Mouse (Mus musculus): ENCODE data around the gene Sun2. TPM values are rescaled to one million over a fixed set of nuclear protein-coding genes. Genes with fewer than 3 reads are reported as not detected.

The Sun2 gene
- polyA plus RNA-seq, 1 experiment, result 49.2 TPM

GRCm38 (mm10) chr15:79720796-79721195, 21.5 kb downstream of the Sun2 start:
- H3K4me3 ChIP-seq (ENCODE audit: insufficient read depth, low read depth, low read length), result no peak overlapping the region
- no peaks in the 10 kb centered on the region for H3K4me1 ChIP-seq (ENCODE audit: control insufficient read depth, insufficient read depth, insufficient read length, low read length)
- no peak overlapping the region for H3K27ac ChIP-seq (replicated peaks; ENCODE audit: low read depth, low read length)

DNA sequence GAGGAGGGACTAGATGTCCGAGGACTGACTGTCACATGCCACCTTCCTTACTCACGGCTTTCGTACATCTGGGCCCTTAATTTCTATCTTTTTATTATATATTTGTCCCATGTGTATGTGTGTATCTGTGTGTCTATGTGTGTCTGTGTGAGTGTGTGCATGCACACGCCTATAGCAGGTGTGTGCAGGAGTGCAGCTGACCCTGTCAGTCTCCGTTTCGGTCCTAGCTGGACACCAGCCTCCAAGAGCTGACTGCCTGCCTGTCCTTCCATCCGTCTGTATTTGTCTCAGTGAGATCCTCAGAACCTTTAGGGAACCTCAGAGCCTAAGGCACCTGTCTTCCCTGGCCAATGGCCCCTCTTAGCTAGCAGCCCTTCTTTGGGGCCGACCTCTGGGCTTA, 22.1 kb downstream of the Sun2 start:
- H3K27ac ChIP-seq (replicated peaks; ENCODE audit: low read depth, low read length), result no peak overlapping the region
- H3K4me1 ChIP-seq (ENCODE audit: control insufficient read depth, insufficient read depth, insufficient read length, low read length), result no peaks in the 10 kb centered on the region
- no peak overlapping the region for H3K4me3 ChIP-seq (ENCODE audit: insufficient read depth, low read depth, low read length)

DNA sequence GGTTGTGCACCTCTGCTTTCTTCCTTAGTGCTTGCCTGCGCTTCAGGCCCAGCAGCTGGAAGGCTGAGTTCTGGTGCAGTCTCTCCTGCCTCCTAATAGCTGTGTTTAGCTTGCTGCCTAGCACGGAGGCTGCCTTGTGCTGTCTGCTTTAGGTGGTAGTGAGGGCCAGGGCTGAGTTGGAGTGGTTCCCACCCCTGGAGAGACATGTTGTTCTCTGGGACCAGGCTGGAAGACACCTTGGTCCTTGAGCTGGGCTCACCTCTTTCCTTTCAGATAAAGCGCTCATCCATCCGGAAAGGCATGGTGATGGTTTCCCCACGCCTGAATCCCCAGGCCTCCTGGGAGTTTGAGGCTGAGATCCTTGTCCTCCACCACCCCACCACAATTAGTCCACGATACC, 25.6 kb downstream of the Sun2 start:
- no peak overlapping the region for H3K4me3 ChIP-seq (ENCODE audit: insufficient read depth, low read depth, low read length)
- H3K27ac ChIP-seq (replicated peaks; ENCODE audit: low read depth, low read length), result no peak overlapping the region
- no peaks in the 10 kb centered on the region for H3K4me1 ChIP-seq (ENCODE audit: control insufficient read depth, insufficient read depth, insufficient read length, low read length)

- no peak overlapping the region for H3K27ac ChIP-seq (replicated peaks; ENCODE audit: low read depth, low read length)
- H3K4me1 ChIP-seq (ENCODE audit: control insufficient read depth, insufficient read depth, insufficient read length, low read length), result no peaks in the 10 kb centered on the region
- H3K4me3 ChIP-seq (ENCODE audit: insufficient read depth, low read depth, low read length), result no peak overlapping the region
Observed at GRCm38 (mm10) chr15:79715646-79716045, 26.7 kb downstream of the Sun2 start.

- H3K27ac ChIP-seq (replicated peaks; ENCODE audit: low read depth, low read length), result no peak overlapping the region
- no peaks in the 10 kb centered on the region for H3K4me1 ChIP-seq (ENCODE audit: control insufficient read depth, insufficient read depth, insufficient read length, low read length)
- no peak overlapping the region for H3K4me3 ChIP-seq (ENCODE audit: insufficient read depth, low read depth, low read length)
Observed at GRCm38 (mm10) chr15:79708229-79708822, 34.0 kb downstream of the Sun2 start.

DNA sequence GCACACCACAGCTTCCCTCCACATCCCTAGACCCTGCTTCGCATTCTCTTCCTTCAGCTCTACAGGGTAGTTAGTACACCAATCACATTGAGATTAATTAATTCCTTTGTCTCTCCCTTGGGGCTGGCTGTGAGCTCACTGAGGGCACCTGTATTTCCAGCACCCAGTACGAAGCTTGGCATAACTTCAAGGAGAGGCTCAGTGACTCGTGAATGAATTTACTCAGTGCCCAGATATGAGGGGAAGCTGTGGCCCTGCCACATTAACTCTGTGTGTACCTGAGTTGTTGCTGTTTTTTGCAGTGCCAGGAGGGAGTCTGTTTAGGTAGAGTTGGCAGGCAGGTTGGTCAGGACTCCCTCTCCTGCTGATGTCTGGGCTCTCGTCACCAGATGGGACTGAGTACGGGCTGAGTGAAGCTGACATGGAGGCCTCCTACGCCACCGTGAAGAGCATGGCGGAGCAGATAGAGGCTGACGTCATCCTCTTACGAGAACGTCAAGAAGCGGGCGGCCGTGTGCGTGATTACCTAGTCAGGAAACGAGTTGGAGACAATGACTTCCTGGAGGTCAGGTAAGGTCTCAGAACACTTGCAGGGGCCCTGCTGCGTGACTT, 35.6 kb downstream of the Sun2 start:
- no peaks in the 10 kb centered on the region for H3K4me1 ChIP-seq (ENCODE audit: control insufficient read depth, insufficient read depth, insufficient read length, low read length)
- no peak overlapping the region for H3K27ac ChIP-seq (replicated peaks; ENCODE audit: low read depth, low read length)
- H3K4me3 ChIP-seq (ENCODE audit: insufficient read depth, low read depth, low read length), result no peak overlapping the region

GRCm38 (mm10) chr15:79697558-79698187, 44.7 kb downstream of the Sun2 start:
- Histone ChIP-seq H3K4me1 (ENCODE audit: control insufficient read depth, insufficient read depth, insufficient read length, low read length) (peaks cover 4% of the 10 kb centered on the region; the same call in 1 of the 2 replicates), H3K4me3 (ENCODE audit: insufficient read depth, low read depth, low read length) (no peak overlapping the region), H3K27ac (replicated peaks; ENCODE audit: low read depth, low read length) (no peak overlapping the region)

- no peak overlapping the region for H3K4me3 ChIP-seq (ENCODE audit: insufficient read depth, low read depth, low read length)
- H3K27ac ChIP-seq (replicated peaks; ENCODE audit: low read depth, low read length), result no peak overlapping the region
- peaks cover 4% of the 10 kb centered on the region; the same call in 1 of the 2 replicates for H3K4me1 ChIP-seq (ENCODE audit: control insufficient read depth, insufficient read depth, insufficient read length, low read length)
Observed at GRCm38 (mm10) chr15:79697011-79697410, 45.3 kb downstream of the Sun2 start.

GRCm38 (mm10) chr15:79696508-79696907, 45.8 kb downstream of the Sun2 start:
- no peak overlapping the region for H3K4me3 ChIP-seq (ENCODE audit: insufficient read depth, low read depth, low read length)
- peaks cover 6% of the 10 kb centered on the region for H3K4me1 ChIP-seq (ENCODE audit: control insufficient read depth, insufficient read depth, insufficient read length, low read length)
- no peak overlapping the region for H3K27ac ChIP-seq (replicated peaks; ENCODE audit: low read depth, low read length)

- Histone ChIP-seq H3K27ac (replicated peaks; ENCODE audit: low read depth, low read length) (no peak overlapping the region), H3K4me1 (ENCODE audit: control insufficient read depth, insufficient read depth, insufficient read length, low read length) (peaks cover 7% of the 10 kb centered on the region), H3K4me3 (ENCODE audit: insufficient read depth, low read depth, low read length) (no peak overlapping the region)
Observed at GRCm38 (mm10) chr15:79695516-79695915, 46.8 kb downstream of the Sun2 start.

- Histone ChIP-seq H3K4me1 (ENCODE audit: control insufficient read depth, insufficient read depth, insufficient read length, low read length) (peaks cover 7% of the 10 kb centered on the region), H3K4me3 (ENCODE audit: insufficient read depth, low read depth, low read length) (no peak overlapping the region), H3K27ac (replicated peaks; ENCODE audit: low read depth, low read length) (no peak overlapping the region)
Observed at GRCm38 (mm10) chr15:79694512-79694911, 47.8 kb downstream of the Sun2 start.

- Histone ChIP-seq H3K4me1 (ENCODE audit: control insufficient read depth, insufficient read depth, insufficient read length, low read length) (peaks cover 7% of the 10 kb centered on the region), H3K4me3 (ENCODE audit: insufficient read depth, low read depth, low read length) (peak overlapping the region; percentile 9; the same call in 1 of the 2 replicates), H3K27ac (replicated peaks; ENCODE audit: low read depth, low read length) (no peak overlapping the region)
Observed at GRCm38 (mm10) chr15:79693740-79694139, 48.6 kb downstream of the Sun2 start.

DNA sequence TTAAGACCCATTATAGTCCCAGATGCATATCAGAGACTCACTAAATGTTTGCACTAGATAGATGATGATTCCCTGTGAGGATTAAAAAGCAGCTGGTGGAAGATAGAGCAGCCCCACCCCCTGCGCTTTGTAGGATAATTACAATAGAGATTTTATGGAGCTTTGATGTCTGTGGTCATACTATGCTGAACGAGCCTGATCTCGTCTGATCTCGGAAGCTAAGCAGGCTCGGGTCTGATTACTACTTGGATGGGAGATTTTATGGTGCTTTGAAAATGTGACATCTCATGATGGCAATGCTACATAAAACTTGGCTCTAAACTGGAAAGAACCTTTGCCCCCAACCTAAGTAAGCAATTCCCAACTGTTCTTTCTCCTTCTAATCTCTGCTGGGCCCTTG, 50.0 kb downstream of the Sun2 start:
- no peak overlapping the region for H3K27ac ChIP-seq (replicated peaks; ENCODE audit: low read depth, low read length)
- H3K4me3 ChIP-seq (ENCODE audit: insufficient read depth, low read depth, low read length), result no peak overlapping the region
- peaks cover 9% of the 10 kb centered on the region for H3K4me1 ChIP-seq (ENCODE audit: control insufficient read depth, insufficient read depth, insufficient read length, low read length)

DNA sequence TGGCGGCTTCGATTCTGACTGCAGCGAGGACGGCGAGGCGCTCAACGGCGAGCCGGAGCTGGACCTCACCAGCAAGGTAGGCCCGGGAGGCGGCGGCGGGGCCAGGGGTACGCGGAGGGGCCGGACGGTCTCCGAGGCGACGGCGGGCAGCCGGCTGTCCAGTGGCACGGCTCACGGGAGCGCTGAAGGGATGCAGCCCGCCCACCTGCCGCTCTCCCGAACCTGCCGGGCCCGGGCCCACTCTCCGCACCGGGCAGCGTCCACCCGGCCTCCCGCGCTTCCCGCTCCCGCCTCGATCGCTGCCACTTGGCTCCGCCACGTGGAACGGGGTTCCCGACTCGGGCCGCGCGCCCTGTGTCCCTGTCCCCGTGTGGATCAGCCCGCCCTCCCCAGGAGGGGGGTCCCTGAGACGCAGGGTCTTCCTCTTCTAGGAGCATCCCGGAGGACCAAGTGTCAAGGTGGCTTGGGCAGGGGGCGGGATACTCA, 51.3 kb downstream of the Sun2 start:
- peaks cover 13% of the 10 kb centered on the region for H3K4me1 ChIP-seq (ENCODE audit: control insufficient read depth, insufficient read depth, insufficient read length, low read length)
- H3K4me3 ChIP-seq (ENCODE audit: insufficient read depth, low read depth, low read length), result peak overlapping the region; percentile 73
- H3K27ac ChIP-seq (replicated peaks; ENCODE audit: low read depth, low read length), result no peak overlapping the region

GRCm38 (mm10) chr15:79690426-79691022, 51.8 kb downstream of the Sun2 start, which contains the start of gene Gtpbp1:
TSS of gene Gtpbp1 (plus strand) at chr15:79690845.
- no peak within 1 kb of the TSS for H3K27ac ChIP-seq (replicated peaks; ENCODE audit: low read depth, low read length)
- H3K4me1 ChIP-seq (ENCODE audit: control insufficient read depth, insufficient read depth, insufficient read length, low read length), result peaks cover 16% of the 10 kb centered on the region
- H3K4me3 ChIP-seq (ENCODE audit: insufficient read depth, low read depth, low read length), result peak within 1 kb of the TSS; percentile 73
